Mouse (Mus musculus) E14TG2a.4 (cell line): ENCODE results near the gene Mdm1.
A peak's percentile ranks its signal among the peaks of the same experiment; 100 is the strongest.
"Not testable (repeated sequence)": the region's sequence is repeated elsewhere in the genome, so short reads cannot be mapped to it uniquely, and the experiment has no call there.

Source experiments
- H3K27me3 ChIP-seq: 2 replicates; pipeline ENCODE4 v1.6.1; 2014; ENCODE audit warnings: low read length, control low read depth; ENCODE audit not compliant: insufficient read depth
- H3K36me3 ChIP-seq: 2 replicates; pipeline ENCODE4 v1.6.1; 2014; ENCODE audit warnings: low read length, control low read depth; ENCODE audit not compliant: insufficient read depth
- H3K4me1 ChIP-seq: replicated peaks from 2 replicates; pipeline ENCODE4 v1.6.1; 2014; ENCODE audit warnings: low read depth, low read length, control low read depth
- H3K4me3 ChIP-seq: replicated peaks from 2 replicates; pipeline ENCODE4 v1.5.1; 2014; ENCODE audit warnings: mild to moderate bottlenecking, low read length
- H3K9me3 ChIP-seq: 2 replicates; pipeline ENCODE4 v1.6.1; 2014; ENCODE audit warnings: low read length, control low read depth
- CTCF ChIP-seq: conservative IDR thresholded peaks from 2 replicates; pipeline ENCODE4 v1.5.1; 2014; ENCODE audit warnings: low read length
- NANOG ChIP-seq: IDR thresholded peaks from 2 replicates; pipeline ENCODE4 v1.6.1; 2014; ENCODE audit warnings: borderline replicate concordance, low read length, mixed read lengths
- POU5F1 ChIP-seq: IDR thresholded peaks from 2 replicates; pipeline ENCODE4 v1.6.1; 2014; ENCODE audit warnings: low read length, borderline replicate concordance

Mdm1 gene

GRCm38 (mm10) chr10:118155932-118156331 is 14.3 kb downstream of the Mdm1 start:
- H3K27me3 ChIP-seq: no peaks in the 10 kb centered on the region
- TF ChIP-seq POU5F1: no peak
- peak; percentile 31 for TF ChIP-seq CTCF
- H3K36me3 ChIP-seq: peaks cover 39% of the 10 kb centered on the region
- no peaks in the 10 kb centered on the region for H3K9me3 ChIP-seq
- H3K4me1 ChIP-seq: peaks cover 5% of the 10 kb centered on the region; the same call in 1 of the 2 replicates
- no peak overlapping the region for H3K4me3 ChIP-seq

GRCm38 (mm10) chr10:118161131-118161530 is 19.5 kb downstream of the Mdm1 start:
- Histone ChIP-seq H3K27me3 (no peaks in the 10 kb centered on the region), H3K4me1 (peaks cover 14% of the 10 kb centered on the region), H3K36me3 (peaks cover 27% of the 10 kb centered on the region), H3K9me3 (no peaks in the 10 kb centered on the region), H3K4me3 (no peak overlapping the region)
- TF ChIP-seq NANOG (no peak), CTCF (no peak), POU5F1 (no peak)

GRCm38 (mm10) chr10:118169212-118169611 is 27.6 kb downstream of the Mdm1 start:
- Histone ChIP-seq H3K9me3 (no peaks in the 10 kb centered on the region), H3K27me3 (no peaks in the 10 kb centered on the region), H3K36me3 (peaks cover 9% of the 10 kb centered on the region), H3K4me1 (peaks cover 47% of the 10 kb centered on the region), H3K4me3 (no peak overlapping the region)
- TF ChIP-seq CTCF (no peak), POU5F1 (no peak), NANOG (no peak)

- TF ChIP-seq POU5F1 (no peak), CTCF (no peak), NANOG (no peak)
- H3K36me3 ChIP-seq: no peaks in the 10 kb centered on the region
- H3K27me3 ChIP-seq: no peaks in the 10 kb centered on the region
- H3K4me3 ChIP-seq: no peak overlapping the region
- H3K9me3 ChIP-seq: no peaks in the 10 kb centered on the region
- peaks cover 31% of the 10 kb centered on the region for H3K4me1 ChIP-seq
These were observed 30.8 kb downstream of the Mdm1 start for GRCm38 (mm10) chr10:118172416-118172815.

GRCm38 (mm10) chr10:118172876-118173275 is 31.3 kb downstream of the Mdm1 start:
- no peaks in the 10 kb centered on the region for H3K27me3 ChIP-seq
- no peak overlapping the region for H3K4me3 ChIP-seq
- TF ChIP-seq POU5F1 (no peak), CTCF (no peak), NANOG (no peak)
- no peaks in the 10 kb centered on the region for H3K9me3 ChIP-seq
- H3K4me1 ChIP-seq: peaks cover 29% of the 10 kb centered on the region
- no peaks in the 10 kb centered on the region for H3K36me3 ChIP-seq

GRCm38 (mm10) chr10:118175542-118175941 is 33.9 kb downstream of the Mdm1 start:
- not testable (repeated sequence) for H3K4me1 ChIP-seq, H3K9me3 ChIP-seq, H3K36me3 ChIP-seq, H3K27me3 ChIP-seq, H3K4me3 ChIP-seq

- H3K4me3 ChIP-seq: no peak overlapping the region
- H3K4me1 ChIP-seq: no peaks in the 10 kb centered on the region
- no peak for TF ChIP-seq NANOG
- TF ChIP-seq CTCF: no peak
- no peak for TF ChIP-seq POU5F1
- H3K27me3 ChIP-seq: no peaks in the 10 kb centered on the region
- H3K36me3 ChIP-seq: no peaks in the 10 kb centered on the region
- H3K9me3 ChIP-seq: no peaks in the 10 kb centered on the region
These were observed 37.1 kb downstream of the Mdm1 start for GRCm38 (mm10) chr10:118178735-118179151.

GRCm38 (mm10) chr10:118179265-118179664 is 37.7 kb downstream of the Mdm1 start:
- Histone ChIP-seq H3K27me3 (no peaks in the 10 kb centered on the region), H3K4me3 (no peak overlapping the region), H3K4me1 (no peaks in the 10 kb centered on the region), H3K36me3 (no peaks in the 10 kb centered on the region), H3K9me3 (no peaks in the 10 kb centered on the region)
- TF ChIP-seq POU5F1 (no peak), CTCF (no peak), NANOG (no peak)

GRCm38 (mm10) chr10:118195150-118195549 is 53.5 kb downstream of the Mdm1 start:
- H3K4me3 ChIP-seq, H3K36me3 ChIP-seq, H3K4me1 ChIP-seq, H3K27me3 ChIP-seq, H3K9me3 ChIP-seq: not testable (repeated sequence)

- no peak for TF ChIP-seq CTCF
- TF ChIP-seq NANOG: no peak
- TF ChIP-seq POU5F1: no peak
- H3K36me3 ChIP-seq: no peaks in the 10 kb centered on the region
- H3K4me3 ChIP-seq: no peak within 1 kb of the TSS
- H3K27me3 ChIP-seq: no peaks in the 10 kb centered on the region
- no peaks in the 10 kb centered on the region for H3K9me3 ChIP-seq
- no peaks in the 10 kb centered on the region for H3K4me1 ChIP-seq
These were observed 63.0 kb downstream of the Mdm1 start, which contains the start of gene Il22 for GRCm38 (mm10) chr10:118204642-118205041. TSS of gene Il22 (plus strand) at chr10:118204942.

GRCm38 (mm10) chr10:118215719-118216393 is 74.2 kb downstream of the Mdm1 start:
- H3K27me3 ChIP-seq, H3K4me3 ChIP-seq, H3K9me3 ChIP-seq, H3K4me1 ChIP-seq, H3K36me3 ChIP-seq: not testable (repeated sequence)
